Mouse (Mus musculus): ENCODE results near the gene Arhgap17. TPM values are rescaled to one million over a fixed set of nuclear protein-coding genes. Genes with fewer than 3 reads are reported as not detected.

The Arhgap17 gene
- polyA plus RNA-seq, 1 experiment from 2014 or later = 35.6 TPM

DNA sequence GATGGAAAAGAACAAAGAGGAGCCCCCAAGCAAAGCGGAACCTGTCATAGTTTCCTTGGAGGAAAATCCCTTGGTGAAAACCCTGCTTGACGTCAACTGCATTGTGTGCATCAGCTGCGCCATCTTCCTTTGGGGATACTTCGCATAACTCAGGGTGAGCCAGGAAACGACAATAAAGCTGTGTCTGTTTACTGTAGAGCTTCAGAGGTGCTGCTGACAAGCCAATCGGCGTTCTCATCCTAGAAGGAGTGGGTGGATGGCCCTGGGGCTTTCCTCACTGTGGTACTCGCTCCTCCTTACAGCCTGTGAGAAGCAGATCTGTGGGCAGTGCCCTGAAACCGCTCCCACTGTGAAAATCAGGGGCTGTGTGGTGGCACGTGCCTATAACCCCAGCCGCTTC is 96.7 kb downstream of the Arhgap17 start:
- Histone ChIP-seq H3K4me3 (ENCODE audit: low read depth, low read length) (no peak overlapping the region), H3K36me3 (ENCODE audit: control insufficient read depth, insufficient read depth, low read length) (no peaks in the 10 kb centered on the region), H3K27me3 (ENCODE audit: control insufficient read depth, insufficient read depth, low read length) (no peaks in the 10 kb centered on the region), H3K4me2 (ENCODE audit: low read depth, low read length, severe bottlenecking) (no peak overlapping the region), H3K9ac (ENCODE audit: low read length) (no peak overlapping the region), H3K9me3 (ENCODE audit: control insufficient read depth, low read length) (no peaks in the 10 kb centered on the region), H3K27ac (ENCODE audit: low read depth, low read length) (no peak overlapping the region), H3K4me1 (replicated peaks; ENCODE audit: control insufficient read depth, insufficient read depth, low read length) (no peaks in the 10 kb centered on the region)
- 76% methylated on average over 11 of the region's 11 CpGs for WGBS
- DNase-seq (ENCODE audit: low spot score) = no peak
- ATAC-seq (replicated peaks; ENCODE audit: low FRiP score) = no peak

DNA sequence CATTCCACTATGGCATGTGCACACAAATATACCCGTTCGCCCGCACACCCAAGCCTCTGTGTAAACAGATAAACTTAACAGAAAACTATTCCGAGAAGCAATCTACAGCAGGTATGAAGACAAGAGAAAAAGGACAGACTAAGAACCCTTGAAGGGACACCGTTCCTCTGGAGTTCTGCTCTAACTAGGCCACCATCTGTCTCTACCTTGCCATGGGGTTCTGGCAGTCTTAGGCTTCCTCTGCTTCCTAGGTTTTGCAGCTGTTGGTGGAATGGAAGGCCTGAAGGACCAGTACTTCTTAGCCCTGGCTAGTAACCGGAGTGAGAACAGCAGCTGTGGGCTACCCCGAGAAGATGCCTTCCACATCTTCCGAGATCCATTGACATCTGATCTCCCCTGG is 111.6 kb downstream of the Arhgap17 start:
- no peaks in the 10 kb centered on the region for H3K9me3 ChIP-seq (ENCODE audit: control insufficient read depth, low read length)
- H3K27me3 ChIP-seq (ENCODE audit: control insufficient read depth, insufficient read depth, low read length) = no peaks in the 10 kb centered on the region
- H3K9ac ChIP-seq (ENCODE audit: low read length) = no peak overlapping the region
- no peaks in the 10 kb centered on the region for H3K4me1 ChIP-seq (replicated peaks; ENCODE audit: control insufficient read depth, insufficient read depth, low read length)
- H3K4me2 ChIP-seq (ENCODE audit: low read depth, low read length, severe bottlenecking) = no peak overlapping the region
- WGBS = 95% methylated on average over 8 of the region's 8 CpGs
- H3K36me3 ChIP-seq (ENCODE audit: control insufficient read depth, insufficient read depth, low read length) = no peaks in the 10 kb centered on the region
- ATAC-seq (replicated peaks; ENCODE audit: low FRiP score) (no peak), DNase-seq (ENCODE audit: low spot score) (no peak)
- no peak overlapping the region for H3K27ac ChIP-seq (ENCODE audit: low read depth, low read length)
- H3K4me3 ChIP-seq (ENCODE audit: low read depth, low read length) = no peak overlapping the region

GRCm38 (mm10) chr7:123254196-123254970 is 115.3 kb downstream of the Arhgap17 start:
- H3K4me2 ChIP-seq (ENCODE audit: low read depth, low read length, severe bottlenecking) = no peak overlapping the region
- no peak overlapping the region for H3K9ac ChIP-seq (ENCODE audit: low read length)
- H3K27me3 ChIP-seq (ENCODE audit: control insufficient read depth, insufficient read depth, low read length) = no peaks in the 10 kb centered on the region
- H3K4me1 ChIP-seq (replicated peaks; ENCODE audit: control insufficient read depth, insufficient read depth, low read length) = no peaks in the 10 kb centered on the region
- WGBS = 92% methylated on average over 14 of the region's 14 CpGs
- no peaks in the 10 kb centered on the region for H3K36me3 ChIP-seq (ENCODE audit: control insufficient read depth, insufficient read depth, low read length)
- ATAC-seq (replicated peaks; ENCODE audit: low FRiP score) (no peak), DNase-seq (ENCODE audit: low spot score) (no peak)
- no peak overlapping the region for H3K27ac ChIP-seq (ENCODE audit: low read depth, low read length)
- no peaks in the 10 kb centered on the region for H3K9me3 ChIP-seq (ENCODE audit: control insufficient read depth, low read length)
- H3K4me3 ChIP-seq (ENCODE audit: low read depth, low read length) = no peak overlapping the region

DNA sequence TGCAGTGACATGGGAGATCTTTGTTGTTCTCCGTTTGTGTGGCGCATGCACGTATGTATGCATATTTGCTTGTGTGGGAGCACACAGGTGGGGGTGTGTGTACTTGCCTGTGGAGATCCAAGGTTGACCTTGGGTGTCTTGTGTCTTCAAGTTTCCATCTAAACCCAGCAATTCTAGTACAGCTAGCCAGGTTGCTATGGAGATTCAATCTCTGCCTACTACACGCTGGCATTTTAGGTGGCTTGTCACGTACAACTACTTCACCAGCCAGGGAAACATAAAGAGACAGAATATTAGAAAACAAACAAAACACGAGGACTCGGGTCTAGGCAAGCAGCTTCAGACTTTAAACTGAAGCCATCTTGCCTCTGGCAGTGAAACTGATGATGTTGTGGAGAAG is 116.3 kb downstream of the Arhgap17 start:
- H3K9ac ChIP-seq (ENCODE audit: low read length) = no peak overlapping the region
- ATAC-seq (replicated peaks; ENCODE audit: low FRiP score) (no peak), DNase-seq (ENCODE audit: low spot score) (no peak)
- H3K27ac ChIP-seq (ENCODE audit: low read depth, low read length) = no peak overlapping the region
- H3K27me3 ChIP-seq (ENCODE audit: control insufficient read depth, insufficient read depth, low read length) = no peaks in the 10 kb centered on the region
- no peak overlapping the region for H3K4me2 ChIP-seq (ENCODE audit: low read depth, low read length, severe bottlenecking)
- no peaks in the 10 kb centered on the region for H3K9me3 ChIP-seq (ENCODE audit: control insufficient read depth, low read length)
- H3K4me1 ChIP-seq (replicated peaks; ENCODE audit: control insufficient read depth, insufficient read depth, low read length) = no peaks in the 10 kb centered on the region
- 90% methylated on average over 7 of the region's 7 CpGs for WGBS
- H3K4me3 ChIP-seq (ENCODE audit: low read depth, low read length) = no peak overlapping the region
- H3K36me3 ChIP-seq (ENCODE audit: control insufficient read depth, insufficient read depth, low read length) = no peaks in the 10 kb centered on the region

- H3K27me3 ChIP-seq (ENCODE audit: control insufficient read depth, insufficient read depth, low read length) = no peaks in the 10 kb centered on the region
- no peak overlapping the region for H3K9ac ChIP-seq (ENCODE audit: low read length)
- no peak overlapping the region for H3K4me3 ChIP-seq (ENCODE audit: low read depth, low read length)
- no peak for ATAC-seq (replicated peaks; ENCODE audit: low FRiP score)
- no peaks in the 10 kb centered on the region for H3K4me1 ChIP-seq (replicated peaks; ENCODE audit: control insufficient read depth, insufficient read depth, low read length)
- no peak for DNase-seq (ENCODE audit: low spot score)
- H3K4me2 ChIP-seq (ENCODE audit: low read depth, low read length, severe bottlenecking) = no peak overlapping the region
- H3K36me3 ChIP-seq (ENCODE audit: control insufficient read depth, insufficient read depth, low read length) = no peaks in the 10 kb centered on the region
- 57% methylated on average over 6 of the region's 6 CpGs for WGBS
- no peak overlapping the region for H3K27ac ChIP-seq (ENCODE audit: low read depth, low read length)
- no peaks in the 10 kb centered on the region for H3K9me3 ChIP-seq (ENCODE audit: control insufficient read depth, low read length)
Observed at GRCm38 (mm10) chr7:123251343-123251742, 118.4 kb downstream of the Arhgap17 start.

GRCm38 (mm10) chr7:123248166-123248565 is 121.5 kb downstream of the Arhgap17 start:
- ATAC-seq (replicated peaks; ENCODE audit: low FRiP score) (no peak), DNase-seq (ENCODE audit: low spot score) (no peak)
- Histone ChIP-seq H3K36me3 (ENCODE audit: control insufficient read depth, insufficient read depth, low read length) (no peaks in the 10 kb centered on the region), H3K9ac (ENCODE audit: low read length) (no peak overlapping the region), H3K4me1 (replicated peaks; ENCODE audit: control insufficient read depth, insufficient read depth, low read length) (no peaks in the 10 kb centered on the region), H3K4me3 (ENCODE audit: low read depth, low read length) (no peak overlapping the region), H3K9me3 (ENCODE audit: control insufficient read depth, low read length) (no peaks in the 10 kb centered on the region), H3K4me2 (ENCODE audit: low read depth, low read length, severe bottlenecking) (no peak overlapping the region), H3K27me3 (ENCODE audit: control insufficient read depth, insufficient read depth, low read length) (no peaks in the 10 kb centered on the region), H3K27ac (ENCODE audit: low read depth, low read length) (no peak overlapping the region)
- WGBS = 57% methylated on average over 2 of the region's 2 CpGs

GRCm38 (mm10) chr7:123246504-123247084 is 123.1 kb downstream of the Arhgap17 start:
- DNase-seq (ENCODE audit: low spot score) = peak; percentile 23
- no peaks in the 10 kb centered on the region for H3K9me3 ChIP-seq (ENCODE audit: control insufficient read depth, low read length)
- H3K27ac ChIP-seq (ENCODE audit: low read depth, low read length) = no peak overlapping the region
- no peak overlapping the region for H3K9ac ChIP-seq (ENCODE audit: low read length)
- no peaks in the 10 kb centered on the region for H3K36me3 ChIP-seq (ENCODE audit: control insufficient read depth, insufficient read depth, low read length)
- H3K4me1 ChIP-seq (replicated peaks; ENCODE audit: control insufficient read depth, insufficient read depth, low read length) = no peaks in the 10 kb centered on the region
- 80% methylated on average over 4 of the region's 4 CpGs for WGBS
- H3K4me3 ChIP-seq (ENCODE audit: low read depth, low read length) = no peak overlapping the region
- no peak overlapping the region for H3K4me2 ChIP-seq (ENCODE audit: low read depth, low read length, severe bottlenecking)
- ATAC-seq (replicated peaks; ENCODE audit: low FRiP score) = no peak
- H3K27me3 ChIP-seq (ENCODE audit: control insufficient read depth, insufficient read depth, low read length) = no peaks in the 10 kb centered on the region

DNA sequence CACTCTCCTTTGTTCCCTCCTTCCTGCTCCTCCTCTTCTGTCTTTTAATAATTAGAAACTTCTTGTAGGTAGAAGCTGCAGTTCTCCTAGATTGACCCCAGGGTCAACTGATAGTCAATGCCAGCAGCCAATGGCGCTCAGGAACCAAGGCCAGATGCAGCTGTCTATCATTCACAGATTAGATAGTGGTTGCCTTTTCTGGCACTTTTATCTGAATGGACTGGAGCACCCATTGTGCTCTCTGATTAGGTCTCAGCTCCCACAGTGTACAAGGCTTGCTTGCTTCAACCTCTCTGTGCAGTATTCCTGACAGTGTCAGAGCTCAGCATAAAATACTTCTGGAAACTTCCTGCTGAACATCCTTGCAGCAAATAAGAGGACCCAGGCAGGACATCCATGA is 124.9 kb downstream of the Arhgap17 start:
- no peak overlapping the region for H3K27ac ChIP-seq (ENCODE audit: low read depth, low read length)
- no peaks in the 10 kb centered on the region for H3K4me1 ChIP-seq (replicated peaks; ENCODE audit: control insufficient read depth, insufficient read depth, low read length)
- ATAC-seq (replicated peaks; ENCODE audit: low FRiP score) = no peak
- H3K36me3 ChIP-seq (ENCODE audit: control insufficient read depth, insufficient read depth, low read length) = no peaks in the 10 kb centered on the region
- no peak overlapping the region for H3K4me3 ChIP-seq (ENCODE audit: low read depth, low read length)
- no peak for DNase-seq (ENCODE audit: low spot score)
- no peak overlapping the region for H3K9ac ChIP-seq (ENCODE audit: low read length)
- 88% methylated on average over 1 of the region's 1 CpGs for WGBS
- H3K4me2 ChIP-seq (ENCODE audit: low read depth, low read length, severe bottlenecking) = no peak overlapping the region
- no peaks in the 10 kb centered on the region for H3K27me3 ChIP-seq (ENCODE audit: control insufficient read depth, insufficient read depth, low read length)
- H3K9me3 ChIP-seq (ENCODE audit: control insufficient read depth, low read length) = no peaks in the 10 kb centered on the region

DNA sequence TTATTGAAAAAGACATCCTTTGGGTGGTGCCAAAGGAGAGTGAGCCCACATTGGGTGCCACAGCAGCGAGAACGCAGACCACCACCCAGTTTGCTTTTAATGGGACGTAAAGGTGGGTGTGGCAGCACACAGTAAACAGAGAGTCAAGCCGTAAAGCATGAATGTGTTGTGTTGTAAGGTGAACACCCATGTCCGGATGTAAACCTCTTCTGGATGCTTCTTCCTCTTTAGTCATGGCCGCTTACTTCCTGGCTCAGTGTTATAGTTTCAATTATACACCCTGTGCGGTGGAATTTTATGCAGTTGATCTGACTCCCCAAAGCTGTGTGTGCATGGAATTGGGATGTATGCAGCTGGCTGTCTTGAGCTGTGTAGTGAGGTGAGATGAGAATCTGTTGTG is 127.5 kb downstream of the Arhgap17 start:
- no peaks in the 10 kb centered on the region for H3K4me1 ChIP-seq (replicated peaks; ENCODE audit: control insufficient read depth, insufficient read depth, low read length)
- ATAC-seq (replicated peaks; ENCODE audit: low FRiP score) (no peak), DNase-seq (ENCODE audit: low spot score) (peak; percentile 26)
- H3K27ac ChIP-seq (ENCODE audit: low read depth, low read length) = no peak overlapping the region
- WGBS = 96% methylated on average over 7 of the region's 7 CpGs
- H3K36me3 ChIP-seq (ENCODE audit: control insufficient read depth, insufficient read depth, low read length) = no peaks in the 10 kb centered on the region
- no peak overlapping the region for H3K9ac ChIP-seq (ENCODE audit: low read length)
- H3K9me3 ChIP-seq (ENCODE audit: control insufficient read depth, low read length) = no peaks in the 10 kb centered on the region
- H3K27me3 ChIP-seq (ENCODE audit: control insufficient read depth, insufficient read depth, low read length) = no peaks in the 10 kb centered on the region
- no peak overlapping the region for H3K4me3 ChIP-seq (ENCODE audit: low read depth, low read length)
- no peak overlapping the region for H3K4me2 ChIP-seq (ENCODE audit: low read depth, low read length, severe bottlenecking)

Data from forebrain, embryonic 11.5 days (tissue).